Mouse (Mus musculus) ES-E14 (cell line): ENCODE measurements around the gene Mcm6.

Source experiments
- CHD2 ChIP-seq: IDR thresholded peaks from 2 replicates; pipeline ENCODE4 v1.6.1; 2014; ENCODE audit warnings: mild to moderate bottlenecking, low read depth, low read length, inconsistent platforms
- MAFK ChIP-seq: IDR thresholded peaks from 2 replicates; pipeline ENCODE4 v1.6.1; 2014; ENCODE audit warnings: mild to moderate bottlenecking, low read depth, low read length, inconsistent platforms; ENCODE audit not compliant: insufficient read depth
- ZC3H11A ChIP-seq: IDR thresholded peaks from 2 replicates; pipeline ENCODE4 v1.6.1; 2012; ENCODE audit warnings: low read depth, mild to moderate bottlenecking, inconsistent platforms, low read length, borderline replicate concordance

DNA sequence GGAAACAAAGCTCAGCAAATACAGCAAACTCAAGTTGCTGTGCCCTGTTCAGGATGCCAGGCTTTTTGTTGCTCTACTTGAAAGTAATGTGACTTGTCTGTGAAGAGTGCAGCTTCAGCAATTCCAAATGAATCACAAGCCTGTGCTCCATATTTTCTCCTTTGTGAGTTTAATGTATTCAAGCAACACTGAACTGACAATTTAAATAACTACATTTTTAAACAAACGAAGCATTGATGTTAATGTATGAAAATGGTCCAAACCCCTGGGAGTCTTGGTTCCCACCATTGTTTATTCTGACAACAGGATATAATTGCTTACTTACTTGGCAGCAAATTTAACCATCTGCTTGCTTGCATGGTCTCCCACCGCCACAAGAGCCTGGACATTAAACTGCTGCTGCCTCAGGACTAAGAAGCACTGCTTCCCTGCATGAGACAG, 45.6 kb upstream of the Mcm6 start:
- no peak for TF ChIP-seq MAFK
- no peak for TF ChIP-seq CHD2
- no peak for TF ChIP-seq ZC3H11A
